Mouse (Mus musculus): ENCODE results near the gene Atxn2. TPM values are rescaled to one million over a fixed set of nuclear protein-coding genes. Genes with fewer than 3 reads are reported as not detected.

Gene Atxn2
- polyA plus RNA-seq, 1 experiment from 2014 or later, result 66.8 TPM

DNA sequence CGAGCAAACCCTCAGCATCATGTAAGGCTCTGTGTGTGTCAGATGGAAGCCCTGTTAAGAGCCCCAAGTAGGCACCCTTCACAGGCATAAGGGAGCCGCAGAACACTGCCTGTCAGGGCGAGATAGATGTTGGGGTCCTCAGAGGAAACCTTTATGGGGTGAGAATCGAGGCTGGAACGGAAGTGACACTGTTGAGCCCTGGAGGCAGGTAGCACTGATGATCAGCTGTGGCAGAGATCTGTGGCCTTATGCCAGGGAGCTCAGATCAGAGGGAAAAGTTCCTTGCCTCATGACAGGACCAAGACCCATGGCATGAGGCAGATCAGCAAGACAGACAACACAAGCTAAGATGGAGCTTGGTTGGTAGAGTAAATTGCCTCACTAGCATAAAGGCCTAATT, 110.0 kb downstream of the Atxn2 start:
- H3K4me3 ChIP-seq (ENCODE audit: low read depth, low read length), result no peak overlapping the region
- no peaks in the 10 kb centered on the region for H3K4me1 ChIP-seq (ENCODE audit: control insufficient read depth, insufficient read depth, low read length)
- no peaks in the 10 kb centered on the region for H3K27me3 ChIP-seq (ENCODE audit: control insufficient read depth, insufficient read depth, low read length)
- no peak overlapping the region for H3K27ac ChIP-seq (ENCODE audit: low read depth, low read length)
- DNase-seq (ENCODE audit: low spot score, missing footprints) (no peak), ATAC-seq (ENCODE audit: low FRiP score) (no peak)
- H3K9ac ChIP-seq (ENCODE audit: low read length), result no peak overlapping the region
- H3K9me3 ChIP-seq (ENCODE audit: control insufficient read depth, low read length), result no peaks in the 10 kb centered on the region
- H3K4me2 ChIP-seq, result no peak overlapping the region
- H3K36me3 ChIP-seq (ENCODE audit: control insufficient read depth, insufficient read depth, low read length), result peaks cover 22% of the 10 kb centered on the region
- 93% methylated on average over 5 of the region's 5 CpGs for WGBS

- no peak for ATAC-seq (ENCODE audit: low FRiP score)
- Histone ChIP-seq H3K36me3 (ENCODE audit: control insufficient read depth, insufficient read depth, low read length) (peaks cover 17% of the 10 kb centered on the region), H3K27ac (ENCODE audit: low read depth, low read length) (no peak overlapping the region), H3K4me1 (ENCODE audit: control insufficient read depth, insufficient read depth, low read length) (no peaks in the 10 kb centered on the region), H3K4me3 (ENCODE audit: low read depth, low read length) (no peak overlapping the region), H3K9ac (ENCODE audit: low read length) (no peak overlapping the region), H3K27me3 (ENCODE audit: control insufficient read depth, insufficient read depth, low read length) (no peaks in the 10 kb centered on the region), H3K4me2 (no peak overlapping the region), H3K9me3 (ENCODE audit: control insufficient read depth, low read length) (no peaks in the 10 kb centered on the region)
- DNase-seq (ENCODE audit: low spot score, missing footprints), result no peak
- WGBS, result 85% methylated on average over 5 of the region's 5 CpGs
Measured at GRCm38 (mm10) chr5:121821552-121821951, 110.4 kb downstream of the Atxn2 start.

- ATAC-seq (ENCODE audit: low FRiP score) (no peak), DNase-seq (ENCODE audit: low spot score, missing footprints) (no peak)
- H3K9ac ChIP-seq (ENCODE audit: low read length), result no peak overlapping the region
- peaks cover 11% of the 10 kb centered on the region for H3K36me3 ChIP-seq (ENCODE audit: control insufficient read depth, insufficient read depth, low read length)
- H3K27ac ChIP-seq (ENCODE audit: low read depth, low read length), result no peak overlapping the region
- H3K4me2 ChIP-seq, result no peak overlapping the region
- 91% methylated on average over 7 of the region's 7 CpGs for WGBS
- H3K9me3 ChIP-seq (ENCODE audit: control insufficient read depth, low read length), result no peaks in the 10 kb centered on the region
- peaks cover 5% of the 10 kb centered on the region; the same call in 1 of the 2 replicates for H3K27me3 ChIP-seq (ENCODE audit: control insufficient read depth, insufficient read depth, low read length)
- no peak overlapping the region for H3K4me3 ChIP-seq (ENCODE audit: low read depth, low read length)
- no peaks in the 10 kb centered on the region for H3K4me1 ChIP-seq (ENCODE audit: control insufficient read depth, insufficient read depth, low read length)
Measured at GRCm38 (mm10) chr5:121822786-121823505, 111.8 kb downstream of the Atxn2 start.

DNA sequence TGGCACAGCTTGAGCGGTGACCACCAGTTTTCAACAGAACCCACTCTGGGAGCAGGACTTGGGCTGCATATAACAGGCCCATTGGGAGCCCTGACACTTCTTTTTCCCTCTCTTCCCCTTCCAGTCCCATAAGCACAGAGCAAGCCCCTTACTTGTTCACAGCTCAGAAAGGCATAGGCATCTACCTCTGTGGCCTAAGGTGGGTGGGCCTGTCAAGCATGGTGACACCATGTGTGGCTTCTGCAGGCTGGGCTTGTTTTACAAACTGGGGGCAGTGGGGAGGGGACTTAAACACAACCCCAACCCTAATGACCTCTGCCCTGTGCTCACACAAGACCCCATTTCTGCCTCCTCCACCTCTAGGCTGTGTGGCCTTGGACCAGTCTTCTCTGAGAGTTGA, 112.5 kb downstream of the Atxn2 start:
- H3K36me3 ChIP-seq (ENCODE audit: control insufficient read depth, insufficient read depth, low read length), result peaks cover 4% of the 10 kb centered on the region

DNA sequence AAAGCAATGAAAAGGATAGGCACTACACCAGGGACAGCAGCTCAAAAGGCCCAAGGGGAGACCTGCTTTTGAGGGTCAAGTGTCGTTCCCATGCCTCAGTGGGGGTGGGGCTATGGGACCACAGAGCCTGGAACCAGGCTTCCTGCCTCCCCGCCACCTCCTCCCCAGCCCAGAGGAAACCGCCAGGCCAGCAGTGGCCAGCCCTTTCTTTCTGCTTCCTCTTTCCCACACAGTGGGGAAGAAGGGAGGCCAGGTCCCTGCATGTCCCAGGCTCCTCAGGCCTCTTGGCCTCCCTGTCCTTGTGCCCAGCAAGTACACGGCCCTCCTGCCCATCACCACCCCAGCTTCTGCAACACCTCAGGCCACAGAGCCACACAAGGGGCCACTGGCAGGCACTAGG, 113.0 kb downstream of the Atxn2 start:
- ATAC-seq (ENCODE audit: low FRiP score), result no peak
- DNase-seq (ENCODE audit: low spot score, missing footprints), result no peak
- Histone ChIP-seq H3K9ac (ENCODE audit: low read length) (no peak overlapping the region), H3K9me3 (ENCODE audit: control insufficient read depth, low read length) (no peaks in the 10 kb centered on the region), H3K27ac (ENCODE audit: low read depth, low read length) (no peak overlapping the region), H3K4me3 (ENCODE audit: low read depth, low read length) (no peak overlapping the region), H3K4me1 (ENCODE audit: control insufficient read depth, insufficient read depth, low read length) (peaks cover 8% of the 10 kb centered on the region), H3K27me3 (ENCODE audit: control insufficient read depth, insufficient read depth, low read length) (peaks cover 17% of the 10 kb centered on the region), H3K36me3 (ENCODE audit: control insufficient read depth, insufficient read depth, low read length) (peaks cover 3% of the 10 kb centered on the region), H3K4me2 (no peak overlapping the region)
- WGBS, result 70% methylated on average over 4 of the region's 4 CpGs

More for the DNA sequence above, 112.5 kb downstream of the Atxn2 start:
- peaks cover 12% of the 10 kb centered on the region for H3K27me3 ChIP-seq (ENCODE audit: control insufficient read depth, insufficient read depth, low read length)
- ATAC-seq (ENCODE audit: low FRiP score) (no peak), DNase-seq (ENCODE audit: low spot score, missing footprints) (no peak)
- WGBS, result 100% methylated on average over 1 of the region's 1 CpGs
- no peak overlapping the region for H3K9ac ChIP-seq (ENCODE audit: low read length)
- peaks cover 5% of the 10 kb centered on the region for H3K4me1 ChIP-seq (ENCODE audit: control insufficient read depth, insufficient read depth, low read length)
- H3K27ac ChIP-seq (ENCODE audit: low read depth, low read length), result no peak overlapping the region
- no peak overlapping the region for H3K4me2 ChIP-seq
- no peak overlapping the region for H3K4me3 ChIP-seq (ENCODE audit: low read depth, low read length)
- no peaks in the 10 kb centered on the region for H3K9me3 ChIP-seq (ENCODE audit: control insufficient read depth, low read length)

- ATAC-seq (ENCODE audit: low FRiP score), result no peak
- H3K9me3 ChIP-seq (ENCODE audit: control insufficient read depth, low read length), result no peaks in the 10 kb centered on the region
- WGBS, result 87% methylated on average over 3 of the region's 3 CpGs
- peaks cover 27% of the 10 kb centered on the region for H3K27me3 ChIP-seq (ENCODE audit: control insufficient read depth, insufficient read depth, low read length)
- no peak for DNase-seq (ENCODE audit: low spot score, missing footprints)
- H3K4me1 ChIP-seq (ENCODE audit: control insufficient read depth, insufficient read depth, low read length), result peaks cover 9% of the 10 kb centered on the region
- no peaks in the 10 kb centered on the region for H3K36me3 ChIP-seq (ENCODE audit: control insufficient read depth, insufficient read depth, low read length)
- H3K9ac ChIP-seq (ENCODE audit: low read length), result no peak overlapping the region
- no peak overlapping the region for H3K4me3 ChIP-seq (ENCODE audit: low read depth, low read length)
- H3K27ac ChIP-seq (ENCODE audit: low read depth, low read length), result no peak overlapping the region
- no peak overlapping the region for H3K4me2 ChIP-seq
Measured at GRCm38 (mm10) chr5:121825606-121826005, 114.5 kb downstream of the Atxn2 start.

- no peak overlapping the region for H3K9ac ChIP-seq (ENCODE audit: low read length)
- ATAC-seq (ENCODE audit: low FRiP score) (no peak), DNase-seq (ENCODE audit: low spot score, missing footprints) (no peak)
- no peak overlapping the region for H3K27ac ChIP-seq (ENCODE audit: low read depth, low read length)
- no peak overlapping the region for H3K4me2 ChIP-seq
- WGBS, result 87% methylated on average over 4 of the region's 4 CpGs
- H3K36me3 ChIP-seq (ENCODE audit: control insufficient read depth, insufficient read depth, low read length), result no peaks in the 10 kb centered on the region
- H3K27me3 ChIP-seq (ENCODE audit: control insufficient read depth, insufficient read depth, low read length), result peaks cover 27% of the 10 kb centered on the region
- no peak overlapping the region for H3K4me3 ChIP-seq (ENCODE audit: low read depth, low read length)
- H3K4me1 ChIP-seq (ENCODE audit: control insufficient read depth, insufficient read depth, low read length), result peaks cover 9% of the 10 kb centered on the region
- no peaks in the 10 kb centered on the region for H3K9me3 ChIP-seq (ENCODE audit: control insufficient read depth, low read length)
Measured at GRCm38 (mm10) chr5:121827876-121828275, 116.7 kb downstream of the Atxn2 start.

- Histone ChIP-seq H3K9ac (ENCODE audit: low read length) (peak overlapping the region; percentile 46), H3K9me3 (ENCODE audit: control insufficient read depth, low read length) (no peaks in the 10 kb centered on the region), H3K4me3 (ENCODE audit: low read depth, low read length) (peak overlapping the region; percentile 36), H3K4me1 (ENCODE audit: control insufficient read depth, insufficient read depth, low read length) (peaks cover 10% of the 10 kb centered on the region), H3K27me3 (ENCODE audit: control insufficient read depth, insufficient read depth, low read length) (peaks cover 27% of the 10 kb centered on the region), H3K4me2 (peak overlapping the region; percentile 80), H3K27ac (ENCODE audit: low read depth, low read length) (no peak overlapping the region), H3K36me3 (ENCODE audit: control insufficient read depth, insufficient read depth, low read length) (no peaks in the 10 kb centered on the region)
- ATAC-seq (ENCODE audit: low FRiP score) (peak; percentile 50), DNase-seq (ENCODE audit: low spot score, missing footprints) (peak; percentile 91)
- WGBS, result 4% methylated on average over 78 of the region's 82 CpGs
Measured at GRCm38 (mm10) chr5:121828491-121829432, 117.6 kb downstream of the Atxn2 start.
